Mouse (Mus musculus) heart, postnatal 0 days (tissue): Measurements from ENCODE around the gene Cfap54.

Experiments used
- CTCF ChIP-seq: IDR thresholded peaks from 2 replicates; pipeline ENCODE4 v1.5.1; 2016; ENCODE audit warnings: antibody characterized with exemption, control low read depth, low read depth
- EP300 ChIP-seq: IDR thresholded peaks from 2 replicates; pipeline ENCODE4 v1.6.1; 2016; ENCODE audit warnings: antibody characterized with exemption, low read depth

DNA sequence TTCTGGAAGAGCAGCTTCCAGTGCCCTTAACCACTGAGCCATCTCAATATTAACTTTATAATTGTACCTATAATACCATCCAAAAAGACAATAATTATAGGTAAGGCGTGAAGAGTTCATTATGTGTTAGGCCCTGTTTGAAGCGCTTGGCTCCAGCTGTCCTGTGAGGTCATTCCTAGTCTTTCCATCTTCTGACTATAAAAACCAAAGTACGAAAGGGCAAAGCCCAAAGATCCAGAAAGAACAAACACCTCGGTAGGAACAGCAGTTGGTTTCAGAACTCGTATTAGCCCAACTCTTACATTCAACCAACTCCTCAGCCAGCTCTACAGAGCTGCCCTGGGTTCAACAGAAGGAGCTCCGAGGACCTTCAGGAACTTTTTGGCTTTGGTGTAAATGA is 30.6 kb upstream of the Cfap54 start:
- no peak for TF ChIP-seq CTCF
- no peak for TF ChIP-seq EP300
